Mouse (Mus musculus) ovary, postnatal 36 days (tissue): Measurements from ENCODE around the gene Card11.

ENCODE experiments used
- DNase-seq: peaks from one replicate; pipeline ENCODE4 v3.0.0; 2022; ENCODE audit warnings: low spot score, mixed read lengths

Gene Card11

DNA sequence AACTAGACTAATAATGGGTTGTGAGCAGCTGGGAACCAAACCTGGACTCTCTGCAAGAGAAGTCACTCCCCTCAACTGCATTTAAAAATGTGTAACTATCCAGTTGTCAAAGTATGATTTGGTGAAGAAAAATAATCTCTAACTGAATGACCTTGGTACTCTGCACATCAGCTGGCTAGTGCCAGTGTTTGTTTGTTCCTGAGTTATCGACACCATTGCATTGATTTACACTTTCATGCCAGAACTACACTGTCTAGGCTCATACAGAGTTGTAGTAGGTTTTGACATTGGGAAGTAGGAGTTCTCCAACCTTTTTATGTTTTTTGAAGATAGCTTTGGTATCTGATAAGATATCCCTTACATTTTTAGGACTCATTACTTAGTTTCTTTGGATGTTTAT lies 81.9 kb downstream of the Card11 start:
- no peak for DNase-seq

DNA sequence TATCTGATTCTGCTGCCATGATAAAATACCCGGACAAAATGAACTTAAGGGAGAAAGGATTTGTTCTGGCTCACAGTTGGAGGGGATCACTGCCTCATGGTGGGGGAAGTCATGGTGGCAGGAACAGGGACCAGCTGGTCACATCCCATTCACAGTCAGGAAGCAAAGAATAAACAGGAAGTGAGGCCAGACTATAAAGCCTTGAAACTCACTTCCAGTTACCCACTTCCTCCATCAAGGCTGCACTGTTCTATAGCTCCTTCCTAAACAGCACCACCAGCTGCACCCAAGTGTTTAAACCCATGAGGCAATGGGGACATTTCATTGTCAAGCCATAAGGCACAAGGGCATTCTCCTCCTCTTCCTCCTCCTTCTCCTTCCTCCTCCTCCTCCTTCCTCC lies 82.6 kb downstream of the Card11 start:
- DNase-seq = no peak

GRCm38 (mm10) chr5:140910841-140911240 lies 89.5 kb downstream of the Card11 start:
- no peak for DNase-seq

DNA sequence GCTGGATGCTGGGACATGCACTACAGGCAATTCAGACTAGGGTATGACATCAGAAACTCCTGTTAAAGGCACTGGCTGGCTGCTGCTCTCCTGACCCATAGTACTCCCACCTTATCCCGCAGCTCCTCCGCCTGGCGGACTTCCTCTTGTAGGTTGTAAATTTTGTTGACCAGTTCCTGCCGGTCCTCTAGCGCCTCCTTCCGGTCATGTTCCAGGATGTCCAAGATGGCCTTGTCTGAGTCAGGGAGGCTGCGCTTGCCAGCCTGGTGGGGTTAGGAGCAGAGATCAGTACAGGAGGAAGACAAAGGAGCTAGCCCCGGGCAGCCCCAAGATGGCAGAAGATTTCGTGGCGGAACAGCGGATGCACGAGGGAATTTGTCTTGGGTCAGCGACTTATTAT lies 99.5 kb downstream of the Card11 start:
- DNase-seq = peak; percentile 42

DNA sequence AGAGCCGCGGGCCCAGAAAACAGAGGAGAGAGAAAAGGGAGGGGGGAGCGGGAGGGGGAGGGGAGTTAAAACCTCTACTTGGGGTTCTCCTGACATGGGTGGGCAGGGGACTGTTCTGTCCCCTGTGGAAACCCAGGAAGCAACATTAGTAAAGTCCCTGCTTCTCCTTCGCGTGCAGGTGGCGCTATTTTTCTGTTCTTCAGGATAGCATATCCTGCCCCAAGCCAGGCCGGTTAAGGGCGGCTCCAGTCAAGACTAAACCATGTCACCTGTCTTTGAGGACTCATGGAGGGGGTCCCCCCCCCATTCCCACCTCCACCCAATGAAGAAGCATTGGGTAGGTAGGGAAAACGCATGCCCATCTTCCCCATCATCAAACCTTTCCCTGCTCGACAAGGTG lies 109.3 kb downstream of the Card11 start:
- DNase-seq = no peak

- peak; percentile 41 for DNase-seq
Observed at GRCm38 (mm10) chr5:140890050-140890449, 110.3 kb downstream of the Card11 start.

DNA sequence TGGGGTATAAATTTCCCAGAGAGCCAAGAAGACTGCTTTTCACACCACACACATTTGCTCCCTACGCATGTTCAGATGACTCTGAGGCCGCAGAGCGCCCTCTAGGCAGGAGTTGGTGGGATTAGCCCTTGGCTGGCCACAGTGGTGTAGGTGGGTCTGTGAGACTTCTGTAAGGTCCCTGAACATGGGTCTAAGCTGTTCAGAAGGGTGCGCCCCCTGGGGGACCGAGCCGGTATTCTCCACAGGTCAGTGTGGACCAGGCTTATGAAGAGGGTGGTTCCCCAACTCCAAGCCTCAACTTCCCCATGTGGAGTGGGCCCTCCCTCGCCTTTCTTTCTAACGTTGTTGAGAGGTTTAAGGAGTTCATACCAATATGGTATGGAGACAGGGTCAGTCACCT lies 110.8 kb downstream of the Card11 start:
- peak; percentile 55 for DNase-seq

GRCm38 (mm10) chr5:140887871-140888270 lies 112.5 kb downstream of the Card11 start:
- DNase-seq = no peak

DNA sequence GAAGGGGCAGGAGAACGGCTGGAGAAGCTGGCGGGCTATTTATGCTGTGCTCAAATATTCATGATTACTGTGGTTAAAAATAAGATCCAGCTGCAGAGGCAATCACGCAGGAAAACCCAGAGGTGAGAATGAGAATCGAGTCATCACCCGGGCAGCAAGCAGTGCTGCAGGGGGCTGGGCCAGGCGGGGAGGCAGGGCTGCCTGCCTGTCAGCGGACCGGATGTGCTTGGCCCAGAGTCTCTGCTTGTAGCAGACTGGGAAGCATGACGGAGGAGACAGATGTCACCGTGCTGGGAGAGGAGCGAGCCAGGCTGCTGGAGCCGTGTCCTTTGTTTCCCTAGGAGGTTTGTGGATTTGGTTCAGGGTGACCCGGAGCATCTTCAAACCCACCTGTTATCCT lies 115.4 kb downstream of the Card11 start:
- DNase-seq = no peak

DNA sequence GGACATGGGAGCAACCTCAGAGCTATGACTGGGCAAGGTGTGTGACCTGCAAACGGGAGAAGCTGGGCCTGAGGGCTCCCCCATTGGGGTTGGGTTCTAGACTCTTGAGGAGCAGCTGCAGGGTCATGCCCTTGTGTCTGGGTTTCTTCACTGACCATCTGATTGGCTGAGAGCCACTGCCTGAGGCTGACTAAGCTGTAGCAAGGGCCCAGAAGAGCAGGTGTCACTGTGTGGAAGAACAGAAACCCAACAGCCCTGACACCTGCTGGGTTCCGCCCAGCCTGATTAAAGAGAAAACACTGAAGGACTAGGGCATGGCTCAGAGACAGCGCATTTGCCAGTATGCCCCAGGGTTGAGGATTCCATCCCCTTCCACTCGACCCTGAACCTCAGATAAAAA lies 118.0 kb downstream of the Card11 start:
- no peak for DNase-seq

DNA sequence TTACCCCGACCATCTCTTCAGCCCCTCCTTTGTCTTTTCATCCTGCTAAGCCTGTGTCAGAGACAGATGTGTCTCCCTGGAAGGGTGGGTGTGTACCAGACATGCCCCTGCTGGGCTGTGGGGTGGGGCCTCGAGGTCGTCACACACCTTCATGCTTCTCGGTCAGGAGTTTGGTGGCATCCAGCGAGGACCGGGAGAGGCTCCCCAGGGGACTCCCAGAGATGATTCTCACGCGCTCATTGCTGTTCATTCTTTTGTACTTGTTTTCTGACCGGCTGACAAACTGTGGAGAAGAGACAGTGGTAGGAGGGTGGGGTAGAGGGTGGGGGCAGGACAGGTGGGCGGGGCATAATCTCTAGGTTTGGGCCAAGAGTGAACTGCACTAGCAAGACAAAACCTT lies 120.2 kb downstream of the Card11 start:
- no peak for DNase-seq

GRCm38 (mm10) chr5:140878644-140879043 lies 121.7 kb downstream of the Card11 start:
- no peak for DNase-seq

DNA sequence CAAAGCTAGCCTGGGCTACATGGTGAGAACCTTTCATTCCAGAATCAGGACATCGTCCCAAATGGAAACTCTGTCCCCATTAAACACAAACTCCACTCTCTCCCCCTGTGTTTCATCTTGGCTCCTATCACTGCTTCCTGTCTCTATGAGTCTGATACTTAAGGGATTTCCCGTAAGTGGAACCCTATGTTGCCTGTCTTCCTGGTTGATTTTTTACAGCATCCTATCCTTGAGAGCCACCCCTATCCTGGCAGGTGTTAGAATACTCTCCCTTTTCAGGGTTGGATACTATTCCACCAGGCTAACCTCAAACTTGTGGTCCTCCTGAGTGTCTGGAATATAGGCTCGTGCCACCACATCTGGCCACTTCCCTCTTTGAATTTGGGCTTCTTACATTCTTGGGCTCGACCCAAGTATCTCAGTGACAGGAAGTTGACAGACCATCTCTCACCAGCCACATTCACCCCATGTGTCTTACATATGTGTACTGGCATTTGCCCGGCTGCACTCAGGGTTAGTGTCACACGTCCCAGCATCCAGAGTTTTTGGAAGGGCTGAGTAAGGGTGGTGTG lies 126.6 kb downstream of the Card11 start:
- DNase-seq = no peak

- peak; percentile 27 for DNase-seq
Observed at GRCm38 (mm10) chr5:140873039-140873551, 127.3 kb downstream of the Card11 start.

DNA sequence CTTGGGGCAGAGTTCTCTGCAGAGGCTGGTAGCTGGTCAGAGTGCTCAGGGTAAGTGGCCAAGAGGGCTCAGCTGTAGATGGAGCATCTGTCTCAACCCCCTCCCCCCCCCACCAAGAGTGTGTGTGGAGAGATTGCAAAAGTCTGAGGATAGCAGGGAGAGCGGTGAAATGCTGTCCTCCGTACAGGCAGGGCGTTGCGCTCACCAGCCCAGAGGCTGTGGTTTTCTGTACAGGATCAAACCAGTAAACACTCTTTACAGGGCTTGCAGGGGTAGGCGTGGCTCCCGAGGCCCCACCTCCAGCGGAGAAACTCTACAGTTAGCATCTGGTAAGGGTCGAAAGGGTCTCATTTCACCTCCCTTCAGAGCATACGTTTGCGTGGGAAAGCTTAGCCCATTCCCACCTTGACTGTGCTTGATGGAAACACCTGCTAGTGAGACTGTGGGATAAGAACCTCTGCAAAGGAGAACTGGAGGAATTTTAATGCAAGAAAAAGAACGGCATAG lies 127.8 kb downstream of the Card11 start:
- no peak for DNase-seq

- no peak for DNase-seq
Observed at GRCm38 (mm10) chr5:140871241-140871640, 129.1 kb downstream of the Card11 start.

GRCm38 (mm10) chr5:140869034-140869433 lies 131.3 kb downstream of the Card11 start:
- DNase-seq = no peak

DNA sequence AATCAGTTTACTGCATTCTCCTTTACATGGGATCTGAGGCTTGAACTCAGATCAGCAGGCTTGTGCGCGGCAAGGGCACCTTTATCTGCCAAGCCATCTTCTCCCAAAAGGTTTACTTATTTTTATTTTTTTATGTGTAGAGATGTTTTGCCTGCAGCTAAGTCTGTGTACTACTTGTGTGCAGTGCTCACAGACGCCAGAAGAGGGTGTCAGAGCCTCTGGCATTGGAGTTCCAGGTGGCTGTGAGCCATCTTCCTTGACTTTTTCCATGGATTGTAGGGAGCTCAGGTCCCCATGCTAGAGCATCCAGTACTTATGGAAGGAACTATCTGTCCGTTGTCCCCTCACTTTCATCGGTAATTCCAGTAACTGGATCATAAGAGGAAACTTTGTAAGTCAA lies 140.7 kb downstream of the Card11 start:
- no peak for DNase-seq

- DNase-seq = no peak
Observed at GRCm38 (mm10) chr5:140858335-140858734, 142.0 kb downstream of the Card11 start.

DNA sequence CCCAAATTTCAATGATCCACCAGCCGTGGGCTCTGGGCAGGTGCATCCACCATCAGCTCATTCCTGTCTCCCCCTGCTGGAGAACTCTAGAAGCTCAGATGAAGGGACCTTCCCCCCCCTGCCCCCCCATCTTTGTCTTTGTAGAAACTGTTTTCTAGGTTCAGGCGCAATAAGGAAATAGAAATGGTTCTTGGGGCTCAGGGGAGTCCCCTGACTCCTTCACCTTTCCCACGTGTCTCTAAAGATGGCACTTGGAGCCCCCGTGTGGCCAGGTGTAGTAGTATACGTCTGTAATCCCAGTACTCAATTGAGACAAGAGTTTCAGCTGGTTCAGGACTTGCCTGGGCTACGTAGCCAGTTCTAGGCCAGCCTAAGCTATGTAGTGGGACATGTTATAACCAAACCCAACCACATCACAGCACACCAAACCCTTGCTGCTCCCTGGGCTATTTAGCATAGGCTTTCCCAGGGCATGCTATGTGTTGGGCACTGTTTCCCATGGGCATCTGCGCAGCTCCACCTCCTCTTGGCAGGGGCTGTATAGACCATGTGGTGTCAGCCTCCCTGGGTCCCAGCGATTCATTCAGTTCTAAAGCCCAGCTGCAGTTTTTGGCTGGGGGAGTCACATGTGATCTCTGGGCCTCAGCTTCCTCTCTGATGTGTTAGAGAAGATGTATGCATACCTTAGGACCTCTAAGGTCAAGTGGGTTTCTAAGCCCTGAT lies 142.8 kb downstream of the Card11 start:
- DNase-seq = no peak

GRCm38 (mm10) chr5:140855909-140856530 lies 144.4 kb downstream of the Card11 start:
- no peak for DNase-seq

GRCm38 (mm10) chr5:140854700-140855099 lies 145.7 kb downstream of the Card11 start:
- peak; percentile 27 for DNase-seq

DNA sequence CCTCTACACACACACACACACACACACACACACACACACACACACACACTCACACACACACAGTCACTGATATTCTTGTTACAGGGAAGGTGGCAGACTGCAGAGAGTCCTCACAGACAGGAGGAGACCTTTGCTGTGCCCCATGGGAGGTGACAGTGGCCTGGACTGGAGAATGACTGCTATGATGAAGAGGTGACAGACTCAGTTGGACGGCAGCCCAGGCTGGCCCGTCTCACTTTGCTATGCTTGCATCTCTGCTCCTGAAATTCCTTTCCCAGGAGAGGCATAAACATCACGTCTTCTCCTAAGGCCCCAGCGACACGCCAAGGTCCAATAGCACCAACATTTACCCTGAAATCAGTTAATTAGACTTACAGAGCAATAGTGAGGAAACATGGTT lies 146.7 kb downstream of the Card11 start:
- no peak for DNase-seq
